Mouse (Mus musculus): ENCODE data around the gene Paics. TPM values are rescaled to one million over a fixed set of nuclear protein-coding genes. Genes with fewer than 3 reads are reported as not detected.

The Paics gene
- polyA plus RNA-seq, 1 experiment from 2014 or later = 224 TPM

DNA sequence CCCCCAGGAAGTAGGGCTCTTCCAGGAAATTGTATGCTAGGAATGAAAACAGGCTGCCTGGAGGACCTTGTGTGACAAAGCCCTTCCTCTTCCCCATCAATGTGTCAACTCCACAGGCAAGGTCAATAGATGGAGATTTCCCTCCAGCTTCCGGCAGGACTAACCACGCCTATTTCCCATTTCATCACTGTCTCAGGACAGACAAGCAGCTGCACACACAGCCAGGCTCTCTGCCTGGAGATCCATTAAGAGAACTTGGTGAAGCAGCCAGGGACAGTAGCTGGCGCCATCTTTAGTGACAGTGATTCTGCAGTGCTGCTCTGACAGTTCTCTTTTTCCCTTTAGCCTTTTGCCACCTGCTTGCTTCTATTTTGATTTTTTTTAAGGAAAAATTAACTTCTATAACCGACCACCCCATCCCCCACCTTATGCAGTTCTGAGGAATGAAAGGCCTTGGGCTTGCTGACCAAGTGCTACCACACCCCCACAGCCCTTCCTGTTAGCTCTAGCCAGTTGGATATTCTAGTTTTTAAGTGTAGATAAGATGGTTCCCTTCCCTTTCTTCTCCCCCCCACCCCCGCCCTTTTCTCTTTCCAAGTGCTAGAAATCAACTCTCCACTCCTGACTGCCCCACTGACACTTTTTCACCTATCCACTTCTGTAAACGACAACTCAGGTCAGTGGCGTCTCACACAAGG, 21.8 kb upstream of the Paics start:
- peaks cover 20% of the 10 kb centered on the region for H3K36me3 ChIP-seq
- no peak overlapping the region for H3K4me3 ChIP-seq
- H3K9ac ChIP-seq (replicated peaks) = no peak overlapping the region
- no peak overlapping the region for H3K4me2 ChIP-seq (replicated peaks)
- no peak for ATAC-seq (replicated peaks)
- no peak overlapping the region for H3K27ac ChIP-seq (replicated peaks)
- no peaks in the 10 kb centered on the region for H3K9me3 ChIP-seq
- H3K27me3 ChIP-seq = no peaks in the 10 kb centered on the region
- 88% methylated on average over 7 of the region's 7 CpGs for WGBS
- no peaks in the 10 kb centered on the region for H3K4me1 ChIP-seq

DNA sequence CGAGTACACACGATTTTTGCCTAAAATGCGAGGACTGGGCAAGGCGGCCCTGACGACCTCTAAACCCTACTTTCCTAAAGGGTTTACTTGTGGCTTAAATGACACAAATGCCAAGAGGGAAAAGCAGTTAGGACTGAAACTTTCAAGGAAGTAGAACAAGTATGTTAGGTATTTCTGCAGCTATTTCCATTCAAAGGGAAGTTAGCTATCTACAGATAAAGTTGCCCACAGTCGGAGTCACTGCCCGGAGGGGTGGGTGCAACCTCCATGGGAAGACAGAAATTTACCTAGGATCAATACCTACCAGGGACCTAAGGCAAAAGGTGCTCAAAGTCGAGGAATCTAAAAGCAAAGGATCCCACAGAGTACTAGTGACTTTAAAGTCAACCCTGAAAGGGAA, 11.4 kb upstream of the Paics start:
- H3K27me3 ChIP-seq = no peaks in the 10 kb centered on the region
- 0 out of 2 replicates have a peak, but pooled peaks cover 4% of the 10 kb centered on the region for H3K36me3 ChIP-seq
- H3K4me3 ChIP-seq = no peak overlapping the region
- H3K9ac ChIP-seq (replicated peaks) = no peak overlapping the region
- ATAC-seq (replicated peaks) = no peak
- no peaks in the 10 kb centered on the region for H3K9me3 ChIP-seq
- no peak overlapping the region for H3K27ac ChIP-seq (replicated peaks)
- no peak overlapping the region for H3K4me2 ChIP-seq (replicated peaks)
- WGBS = 96% methylated on average over 8 of the region's 8 CpGs
- H3K4me1 ChIP-seq = no peaks in the 10 kb centered on the region

DNA sequence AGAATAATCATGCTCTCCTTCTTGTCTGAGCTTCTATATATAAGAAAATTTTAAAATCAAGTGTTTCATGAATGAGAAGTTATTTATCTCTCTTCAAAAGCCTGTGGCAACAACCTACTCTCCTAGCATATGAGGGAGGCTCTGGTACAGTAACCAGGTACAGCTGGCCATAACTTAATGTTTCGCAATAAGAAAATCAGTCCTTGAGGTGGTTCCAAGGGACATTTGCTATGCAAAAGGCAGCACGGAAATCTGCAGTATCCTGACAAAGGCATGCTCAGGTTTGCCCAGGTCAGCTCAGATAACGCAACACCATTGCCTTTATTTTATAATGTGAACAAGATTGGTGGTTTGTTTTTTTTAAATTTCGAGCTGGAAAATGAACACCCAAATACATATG, 9.1 kb upstream of the Paics start:
- H3K27me3 ChIP-seq = no peaks in the 10 kb centered on the region
- H3K4me1 ChIP-seq = no peaks in the 10 kb centered on the region
- no peak overlapping the region for H3K4me3 ChIP-seq
- 0 out of 2 replicates have a peak, but pooled peaks cover 4% of the 10 kb centered on the region for H3K36me3 ChIP-seq
- H3K4me2 ChIP-seq (replicated peaks) = no peak overlapping the region
- no peak overlapping the region for H3K9ac ChIP-seq (replicated peaks)
- ATAC-seq (replicated peaks) = no peak
- H3K9me3 ChIP-seq = no peaks in the 10 kb centered on the region
- 95% methylated on average over 4 of the region's 4 CpGs for WGBS
- H3K27ac ChIP-seq (replicated peaks) = no peak overlapping the region

DNA sequence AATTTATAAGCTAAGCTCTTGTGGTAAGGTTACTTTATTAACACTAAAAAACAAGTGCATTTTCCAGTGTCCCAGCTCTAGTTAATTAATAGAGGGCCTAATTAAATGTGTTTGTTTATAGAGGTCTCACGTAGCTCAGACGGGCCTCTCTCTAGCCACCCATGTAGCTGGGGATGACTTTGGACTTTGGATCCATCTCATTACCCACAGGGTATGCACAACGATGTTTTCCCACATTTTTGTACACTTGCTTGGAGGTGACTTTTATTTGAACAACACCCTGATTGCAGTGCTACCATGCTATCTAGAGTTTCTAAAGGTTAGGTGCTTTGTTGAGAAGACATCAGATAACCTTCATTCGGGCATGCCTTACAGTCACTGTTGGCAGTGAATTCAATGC, 8.6 kb upstream of the Paics start:
- Histone ChIP-seq H3K27ac (replicated peaks) (no peak overlapping the region), H3K9ac (replicated peaks) (no peak overlapping the region), H3K4me2 (replicated peaks) (no peak overlapping the region), H3K27me3 (no peaks in the 10 kb centered on the region), H3K4me3 (no peak overlapping the region), H3K9me3 (no peaks in the 10 kb centered on the region), H3K36me3 (0 out of 2 replicates have a peak, but pooled peaks cover 4% of the 10 kb centered on the region), H3K4me1 (no peaks in the 10 kb centered on the region)
- 79% methylated on average over 4 of the region's 4 CpGs for WGBS
- ATAC-seq (replicated peaks) = no peak

DNA sequence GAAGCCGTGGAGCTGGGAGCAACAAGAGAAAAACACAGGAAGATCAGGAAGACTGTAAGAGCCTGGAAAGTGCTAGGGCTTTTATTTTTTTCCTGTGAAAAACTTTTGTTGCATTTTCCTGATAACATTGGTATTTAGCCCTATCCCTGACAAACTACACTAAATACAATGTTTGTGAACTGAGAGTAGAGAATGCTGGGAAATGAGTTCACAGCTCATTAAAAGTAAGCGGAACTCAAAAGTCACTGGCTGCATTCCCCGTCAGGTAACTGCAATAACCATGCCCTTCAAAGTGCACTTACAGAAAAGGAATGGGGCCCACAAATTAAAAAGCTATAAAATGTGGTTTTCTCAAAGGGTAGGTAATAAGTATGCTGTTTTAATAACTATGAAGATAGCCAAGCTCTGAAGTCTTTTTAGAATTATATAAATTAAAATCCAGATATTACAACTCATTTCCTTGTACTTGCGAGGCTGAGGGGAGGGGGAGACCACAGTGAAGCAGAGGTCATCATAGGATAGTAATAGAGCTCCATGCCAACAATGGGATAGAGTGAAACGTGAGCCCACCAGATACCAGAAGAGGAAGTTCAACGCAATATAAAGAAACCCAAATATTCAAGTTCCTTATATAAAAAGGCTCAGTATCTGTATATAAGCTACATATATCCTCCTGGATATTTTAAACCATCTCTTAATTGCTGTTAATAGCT, 6.0 kb upstream of the Paics start:
- peaks cover 8% of the 10 kb centered on the region for H3K4me1 ChIP-seq
- WGBS = 73% methylated on average over 6 of the region's 6 CpGs
- no peak overlapping the region for H3K27ac ChIP-seq (replicated peaks)

DNA sequence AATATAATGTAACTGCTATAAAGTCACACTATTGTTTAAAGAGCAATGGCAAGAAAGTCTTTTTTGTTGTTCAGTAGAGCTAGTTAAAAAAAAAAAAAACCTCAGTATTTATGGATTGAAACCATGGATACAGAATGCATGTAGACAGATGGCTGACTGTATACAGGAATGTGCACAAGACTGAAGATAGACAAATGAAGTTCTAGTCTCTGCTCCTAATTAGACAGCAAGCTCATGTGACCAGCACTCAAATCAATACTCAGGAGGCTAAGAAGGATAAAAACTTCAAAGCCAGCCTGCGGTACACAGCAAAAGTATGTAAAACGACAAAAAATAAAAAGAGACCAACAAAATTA, 5.5 kb upstream of the Paics start:
- WGBS = 46% methylated on average over 2 of the region's 2 CpGs
- no peak overlapping the region for H3K27ac ChIP-seq (replicated peaks)
- H3K9ac ChIP-seq (replicated peaks) = no peak overlapping the region
- no peaks in the 10 kb centered on the region for H3K36me3 ChIP-seq
- no peak for ATAC-seq (replicated peaks)
- H3K9me3 ChIP-seq = no peaks in the 10 kb centered on the region
- H3K4me2 ChIP-seq (replicated peaks) = no peak overlapping the region
- H3K27me3 ChIP-seq = no peaks in the 10 kb centered on the region
- H3K4me3 ChIP-seq = no peak overlapping the region
- peaks cover 13% of the 10 kb centered on the region for H3K4me1 ChIP-seq

More for the DNA sequence above, 6.0 kb upstream of the Paics start:
- ATAC-seq (replicated peaks) = no peak
- H3K4me3 ChIP-seq = no peak overlapping the region
- no peaks in the 10 kb centered on the region for H3K9me3 ChIP-seq
- no peak overlapping the region for H3K9ac ChIP-seq (replicated peaks)
- no peaks in the 10 kb centered on the region for H3K36me3 ChIP-seq
- no peaks in the 10 kb centered on the region for H3K27me3 ChIP-seq
- H3K4me2 ChIP-seq (replicated peaks) = no peak overlapping the region

DNA sequence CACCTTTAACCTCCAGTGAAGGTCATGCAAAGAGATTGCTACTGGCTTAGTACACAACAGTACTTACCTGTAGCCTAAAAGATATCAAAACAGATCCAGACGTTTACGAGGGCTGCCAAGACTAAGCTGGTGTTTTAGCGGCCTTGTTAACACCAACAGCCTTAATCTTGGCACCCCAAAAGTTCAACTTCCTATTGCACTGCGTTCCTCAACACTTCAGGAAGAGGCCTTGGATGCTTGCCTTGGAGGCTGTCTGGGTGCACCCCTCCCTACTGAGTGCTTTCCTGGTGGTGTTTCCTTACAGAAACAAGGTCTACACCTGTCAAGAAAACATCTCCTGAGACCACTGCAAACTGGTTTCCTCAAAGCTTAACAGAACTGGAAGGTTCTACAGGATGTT, 4.0 kb upstream of the Paics start:
- Histone ChIP-seq H3K27me3 (no peaks in the 10 kb centered on the region), H3K9me3 (no peaks in the 10 kb centered on the region), H3K36me3 (no peaks in the 10 kb centered on the region), H3K27ac (replicated peaks) (no peak overlapping the region), H3K9ac (replicated peaks) (no peak overlapping the region), H3K4me2 (replicated peaks) (no peak overlapping the region), H3K4me1 (peaks cover 18% of the 10 kb centered on the region), H3K4me3 (no peak overlapping the region)
- 87% methylated on average over 4 of the region's 4 CpGs for whole genome bisulfite sequencing
- no peak for ATAC-seq (replicated peaks)

DNA sequence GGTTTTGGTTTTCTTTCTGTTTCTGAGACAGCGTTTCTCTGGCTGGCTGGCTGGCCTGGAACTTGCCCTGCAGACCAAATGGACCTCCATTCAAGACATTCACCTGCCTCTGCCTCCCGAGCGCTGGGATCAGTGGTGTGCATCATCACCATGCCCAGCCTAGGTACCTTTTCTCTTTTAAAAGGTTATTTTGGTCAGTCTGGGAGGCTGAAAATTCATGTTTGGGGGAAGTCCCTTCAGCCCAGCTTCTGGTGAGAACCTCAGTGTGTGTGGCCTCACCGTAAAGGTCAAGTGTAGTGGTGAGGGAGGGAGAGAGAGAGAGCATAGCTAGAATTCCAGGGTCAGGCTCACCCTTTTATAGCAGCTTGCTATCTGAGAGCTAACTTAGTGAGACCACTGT, 3.3 kb upstream of the Paics start:
- ATAC-seq (replicated peaks) = no peak
- no peak overlapping the region for H3K4me3 ChIP-seq
- WGBS = 94% methylated on average over 4 of the region's 4 CpGs

DNA sequence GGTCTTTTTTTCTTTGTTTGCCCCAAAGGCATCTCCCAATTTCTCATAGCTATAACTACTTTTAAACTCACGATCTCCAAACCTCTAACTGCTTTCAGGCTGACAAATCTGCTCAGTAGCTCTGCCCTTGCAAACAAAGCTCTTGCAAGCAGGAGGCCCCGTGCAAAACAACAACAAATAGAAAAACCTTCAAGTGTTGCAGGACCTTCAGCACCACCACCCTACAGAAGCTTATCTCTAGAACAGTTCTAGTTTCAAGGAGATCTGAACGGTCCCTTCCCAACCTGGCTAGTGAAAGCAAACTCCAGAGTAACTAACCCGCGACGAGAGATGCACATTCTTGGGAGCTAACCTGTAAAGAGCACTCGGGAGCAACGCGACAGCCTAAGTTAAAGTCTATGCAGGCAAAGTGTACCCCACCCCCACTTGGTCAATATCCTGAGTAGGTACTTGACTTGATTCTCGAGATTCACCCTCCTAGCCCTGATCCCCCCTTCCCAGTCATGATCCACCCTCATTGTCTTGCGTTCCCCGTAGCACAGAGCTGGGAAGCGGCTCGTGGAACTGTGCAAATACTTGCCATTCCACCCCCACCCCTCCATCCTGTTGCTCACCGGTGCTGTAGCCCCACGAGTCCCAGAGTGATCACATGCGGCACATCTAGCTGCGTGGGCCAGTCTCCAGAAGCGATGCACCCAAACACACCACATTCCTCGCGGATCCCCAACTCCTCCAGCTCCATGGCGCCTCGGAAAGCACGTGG, 583 bp upstream of the Paics start:
- Histone ChIP-seq H3K4me2 (replicated peaks) (peak overlapping the region; percentile 81), H3K9me3 (no peaks in the 10 kb centered on the region), H3K4me1 (peaks cover 34% of the 10 kb centered on the region), H3K36me3 (no peaks in the 10 kb centered on the region), H3K27ac (replicated peaks) (peak overlapping the region; percentile 89), H3K9ac (replicated peaks) (peak overlapping the region; percentile 64), H3K27me3 (no peaks in the 10 kb centered on the region), H3K4me3 (peak overlapping the region; percentile 67)
- WGBS = under 1% methylated on average over 24 of the region's 24 CpGs
- ATAC-seq (replicated peaks) = no peak; the same call in 1 of the 2 replicates

More for the DNA sequence above, 3.3 kb upstream of the Paics start:
- Histone ChIP-seq H3K27me3 (no peaks in the 10 kb centered on the region), H3K36me3 (no peaks in the 10 kb centered on the region), H3K4me2 (replicated peaks) (no peak overlapping the region), H3K27ac (replicated peaks) (no peak overlapping the region), H3K9ac (replicated peaks) (no peak overlapping the region), H3K4me1 (peaks cover 24% of the 10 kb centered on the region), H3K9me3 (no peaks in the 10 kb centered on the region)

DNA sequence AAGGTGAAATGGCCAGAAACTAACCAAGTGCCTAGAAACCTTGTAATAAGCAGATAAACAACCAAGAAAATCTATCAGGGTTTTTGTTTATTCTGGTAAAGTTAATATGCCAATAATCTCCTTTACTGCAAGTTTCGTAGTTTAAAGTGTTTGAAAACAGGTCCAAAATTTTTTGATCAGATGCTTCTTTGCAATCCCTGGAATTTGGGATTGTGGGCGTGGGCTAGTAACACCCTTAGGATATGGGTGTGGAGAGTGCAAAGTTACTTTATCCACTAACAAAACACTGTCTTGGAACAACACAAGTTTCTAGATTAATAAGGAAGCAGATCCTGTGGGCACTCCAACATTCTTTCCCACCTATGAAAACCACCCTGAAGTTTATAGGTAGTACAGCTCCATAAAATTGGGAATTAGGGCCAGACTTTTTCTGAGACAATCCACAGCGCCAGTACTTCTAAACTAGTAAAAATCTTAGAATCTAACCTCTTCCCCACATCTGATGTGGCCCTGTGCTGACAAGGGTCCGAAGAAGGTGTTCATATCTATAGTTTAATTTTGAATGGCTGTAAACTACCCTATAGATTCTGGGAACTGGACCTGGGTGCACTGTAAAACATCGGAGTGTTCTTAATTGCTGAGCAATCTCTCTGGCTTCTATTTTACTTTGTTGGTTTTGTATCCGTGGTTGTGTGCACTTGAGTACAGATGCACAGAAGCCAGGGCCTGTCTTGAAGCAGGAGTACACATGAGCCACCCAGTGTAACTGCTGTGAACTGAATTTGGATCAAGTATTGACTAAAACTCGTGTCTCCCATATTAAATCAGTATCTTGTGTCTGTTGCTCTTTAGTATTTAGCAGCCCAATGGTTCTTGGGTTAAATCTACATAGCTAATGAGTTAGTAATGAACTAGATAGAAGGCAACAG, 1.3 kb downstream of the Paics start:
- no peak for ATAC-seq (replicated peaks)
- H3K4me1 ChIP-seq = peaks cover 34% of the 10 kb centered on the region
- no peaks in the 10 kb centered on the region for H3K9me3 ChIP-seq
- peak overlapping the region; percentile 64 for H3K9ac ChIP-seq (replicated peaks)
- WGBS = 17% methylated on average over 7 of the region's 7 CpGs
- H3K27ac ChIP-seq (replicated peaks) = peak overlapping the region; percentile 89; the same call in 1 of the 2 replicates
- H3K27me3 ChIP-seq = no peaks in the 10 kb centered on the region
- H3K4me3 ChIP-seq = peak overlapping the region; percentile 67
- peaks cover 9% of the 10 kb centered on the region for H3K36me3 ChIP-seq
- peak overlapping the region; percentile 81 for H3K4me2 ChIP-seq (replicated peaks)

DNA sequence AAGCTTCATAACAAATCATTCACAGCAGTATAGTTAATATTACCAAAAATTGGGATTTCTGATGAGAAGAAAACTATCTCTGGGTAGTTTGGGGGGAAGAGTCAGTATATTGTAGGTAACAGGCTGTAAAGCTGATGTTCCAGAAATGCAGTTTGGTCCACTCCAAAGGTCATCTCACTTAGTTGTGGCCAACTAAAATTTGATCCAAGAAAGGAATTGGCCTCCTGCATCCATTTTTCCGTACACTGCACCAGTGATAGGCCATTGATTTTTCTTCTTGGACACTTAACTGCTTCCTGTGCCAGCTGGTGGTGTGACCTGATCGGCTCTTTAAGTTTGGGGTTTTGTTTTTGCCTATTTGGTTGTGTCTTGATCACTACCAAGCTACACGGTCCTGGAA, 2.7 kb downstream of the Paics start:
- Histone ChIP-seq H3K9me3 (no peaks in the 10 kb centered on the region), H3K4me1 (peaks cover 34% of the 10 kb centered on the region), H3K4me2 (replicated peaks) (no peak overlapping the region), H3K27ac (replicated peaks) (no peak overlapping the region), H3K27me3 (no peaks in the 10 kb centered on the region), H3K9ac (replicated peaks) (no peak overlapping the region), H3K36me3 (peaks cover 23% of the 10 kb centered on the region), H3K4me3 (no peak overlapping the region)
- 76% methylated on average over 3 of the region's 3 CpGs for WGBS
- ATAC-seq (replicated peaks) = no peak

Measured in forebrain, embryonic 15.5 days (tissue).